Mouse (Mus musculus) limb, embryonic 14.5 days (tissue): ENCODE data around the gene Bora. TPM values are rescaled to one million over a fixed set of nuclear protein-coding genes. Genes with fewer than 3 reads are reported as not detected.

Source experiments
- ATAC-seq: fragments of 200-750 bp; cut with Nextera tagmentation; 2 replicates; pipeline ENCODE4 v1.8.0; 2017; ENCODE audit warnings: low read depth, moderate number of reproducible peaks, moderate TSS enrichment; ENCODE audit not compliant: low FRiP score
- DNase-seq: peaks from one replicate; pipeline ENCODE4 v3.0.0-alpha.2; 2015; ENCODE audit warnings: low spot score
- H3K27ac ChIP-seq: fragments of 300-500 bp; sonication (generic); replicated peaks from 2 replicates; pipeline ENCODE4 v1.5.1; 2014; ENCODE audit warnings: low read depth, mild to moderate bottlenecking, low read length, moderate library complexity, mixed read lengths
- H3K27me3 ChIP-seq: fragments of 300-500 bp; sonication (generic); 2 replicates; pipeline ENCODE4 v1.6.1; 2014; ENCODE audit warnings: low read length, mixed read lengths; ENCODE audit not compliant: control insufficient read depth, insufficient read depth
- H3K36me3 ChIP-seq: fragments of 300-500 bp; sonication (generic); 2 replicates; pipeline ENCODE4 v1.6.1; 2014; ENCODE audit warnings: mild to moderate bottlenecking, low read length, moderate library complexity, mixed read lengths; ENCODE audit not compliant: control insufficient read depth, insufficient read depth
- H3K4me1 ChIP-seq: fragments of 300-500 bp; sonication (generic); 2 replicates; pipeline ENCODE4 v1.6.1; 2014; ENCODE audit warnings: antibody characterized with exemption, low read length, mixed read lengths; ENCODE audit not compliant: control insufficient read depth, insufficient read depth
- H3K4me2 ChIP-seq: fragments of 300-500 bp; sonication (generic); replicated peaks from 2 replicates; pipeline ENCODE4 v1.6.1; 2014; ENCODE audit warnings: low read depth, mild to moderate bottlenecking, low read length, moderate library complexity; ENCODE audit not compliant: severe bottlenecking
- H3K4me3 ChIP-seq: fragments of 300-500 bp; sonication (generic); replicated peaks from 2 replicates; pipeline ENCODE4 v1.5.1; 2014; ENCODE audit warnings: low read length
- H3K9ac ChIP-seq: fragments of 300-500 bp; sonication (generic); 2 replicates; pipeline ENCODE4 v1.6.1; 2014; ENCODE audit warnings: mild to moderate bottlenecking, low read depth, low read length, moderate library complexity; ENCODE audit not compliant: severe bottlenecking
- H3K9me3 ChIP-seq: fragments of 300-500 bp; sonication (generic); 2 replicates; pipeline ENCODE4 v1.6.1; 2016; ENCODE audit warnings: low read length; ENCODE audit not compliant: control insufficient read depth
- POLR2A ChIP-seq: fragments of 200-500 bp; IDR thresholded peaks from 2 replicates; pipeline ENCODE4 v1.8.0; 2012; ENCODE audit warnings: inconsistent platforms, mild to moderate bottlenecking, moderate library complexity, borderline replicate concordance; ENCODE audit not compliant: insufficient read depth, insufficient read length; ENCODE audit errors: extremely low read depth
- WGBS: fragments of 180-500 bp; shearing (Covaris S2); extraction: QIAGEN DNeasy Blood & Tissue Kit; methylation state at CpG from one replicate; pipeline ENCODE4 v1.1.7; 2014; 5-methylcytosine and 5-hydroxymethylcytosine counted together
- polyA plus RNA-seq, 2 experiments: library from polyadenylated mRNA; depleted of rRNA in 1 of 2; stranded (reverse) in 1 of 2; unstranded in 1 of 2; fragments of >200 nt; fragmentation: Nextera tagmentation in 1 of 2; extraction: Ambion mirVana in 1 of 2; gene quantifications; 2 replicates each; pipeline versions ENCODE4 v1.2.1 to v1.2.3; 2012 to 2014

The Bora gene
- polyA plus RNA-seq (2012; rRNA removed) (30.4 and 33.3 TPM in 2 replicates), polyA plus RNA-seq (2014; fragmentation: Nextera tagmentation; extraction: Ambion mirVana) (45.5 and 48.6 TPM in 2 replicates)

DNA sequence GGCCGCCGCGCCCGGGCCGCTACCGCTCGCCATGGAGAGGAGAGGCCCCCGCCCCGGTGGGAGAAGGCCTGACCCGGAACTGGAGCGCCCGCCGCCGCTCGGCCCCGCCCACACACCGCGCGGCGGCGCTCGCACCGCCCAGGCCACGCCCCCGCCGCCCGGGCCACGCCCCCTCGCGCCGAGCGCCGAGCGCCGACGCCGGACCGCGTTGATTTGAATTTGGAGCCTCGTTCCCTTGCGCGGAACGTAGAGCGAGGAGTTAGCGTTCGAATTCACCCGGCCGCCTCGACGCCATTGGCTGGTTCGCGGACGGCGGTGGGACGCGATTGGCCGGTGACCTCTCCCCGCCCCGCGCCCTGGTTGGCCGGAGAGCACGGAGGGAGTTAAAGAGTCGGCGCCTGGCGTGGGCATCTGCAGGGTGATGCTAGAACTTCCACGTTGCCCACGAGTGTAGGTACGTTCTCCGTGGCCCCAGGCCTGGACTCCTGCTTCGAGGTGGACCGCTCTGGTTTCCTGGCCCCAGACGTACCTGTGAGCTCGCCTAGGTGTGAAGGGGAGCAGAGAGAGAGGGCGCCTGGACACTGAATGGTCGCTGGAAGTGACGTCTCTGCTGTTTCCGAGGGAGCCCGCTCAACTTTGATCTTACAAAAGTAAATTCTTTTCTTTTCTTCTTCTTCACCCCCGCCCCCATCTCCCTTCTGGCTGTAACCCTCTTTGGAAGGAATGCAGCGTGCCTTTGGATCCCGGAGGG is at the start of gene Bora, which contains the start of gene Mzt1:
Bora (plus strand) TSS at position 192 of the 751 bp plus-strand sequence.
Mzt1 (minus strand) TSS at position 104 of the 751 bp plus-strand sequence.
- WGBS = 0% methylated on average over 56 of the region's 81 CpGs
- H3K9ac ChIP-seq = peak within 1 kb of the TSS; percentile 95
- TF ChIP-seq POLR2A = peak; percentile 60; the same call in 1 of the 2 replicates
- peaks cover 10% of the 10 kb centered on the region; the same call in 1 of the 2 replicates for H3K36me3 ChIP-seq
- no peaks in the 10 kb centered on the region for H3K27me3 ChIP-seq
- peaks cover 14% of the 10 kb centered on the region for H3K4me1 ChIP-seq
- DNase-seq (peak; percentile 95), ATAC-seq (peak; percentile 95)
- peak within 1 kb of the TSS; percentile 98 for H3K4me3 ChIP-seq
- H3K9me3 ChIP-seq = no peaks in the 10 kb centered on the region
- peak within 1 kb of the TSS; percentile 91 for H3K27ac ChIP-seq
- peak within 1 kb of the TSS; percentile 68 for H3K4me2 ChIP-seq

DNA sequence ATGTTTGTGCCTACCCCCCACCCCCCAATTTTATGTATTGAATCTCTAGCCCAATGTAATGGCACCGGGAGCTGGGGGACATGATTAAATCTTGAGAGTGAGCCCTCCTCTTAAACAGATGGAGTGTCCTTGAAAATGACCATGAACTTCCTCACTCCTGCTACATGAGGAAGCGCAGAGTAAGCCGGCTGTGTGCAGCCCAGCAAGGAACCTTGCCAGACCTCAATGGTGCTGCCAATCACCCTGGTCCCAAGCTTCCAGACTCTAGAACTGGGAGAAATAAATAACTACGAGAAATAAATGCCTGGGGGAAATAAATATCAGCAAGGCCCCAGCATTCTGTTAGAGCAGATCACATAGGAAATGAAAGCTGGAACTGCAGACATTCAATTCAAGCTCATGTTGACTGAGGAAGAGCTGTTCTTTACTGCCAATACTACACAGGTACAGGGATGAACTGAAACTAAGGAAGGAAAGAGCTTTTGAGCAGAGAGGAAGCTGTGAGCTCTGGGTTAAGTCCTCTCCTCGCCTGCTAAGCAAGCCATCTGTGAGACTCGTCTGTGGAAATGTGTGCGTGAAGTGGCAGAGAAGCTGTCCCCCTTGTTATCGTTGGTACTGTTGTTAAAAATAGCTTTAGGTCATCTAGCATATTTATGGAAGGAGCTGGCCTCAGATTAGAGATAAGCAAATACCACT is 35.6 kb upstream of the Bora start:
- H3K9ac ChIP-seq = no peak overlapping the region
- WGBS = 59% methylated on average over 8 of the region's 8 CpGs
- no peaks in the 10 kb centered on the region for H3K27me3 ChIP-seq
- H3K4me3 ChIP-seq = no peak overlapping the region
- no peak for TF ChIP-seq POLR2A
- ATAC-seq (no peak), DNase-seq (no peak)
- H3K36me3 ChIP-seq = no peaks in the 10 kb centered on the region
- H3K4me2 ChIP-seq = no peak overlapping the region
- H3K27ac ChIP-seq = no peak overlapping the region
- H3K4me1 ChIP-seq = no peaks in the 10 kb centered on the region; the same call in 1 of the 2 replicates
- H3K9me3 ChIP-seq = no peaks in the 10 kb centered on the region

DNA sequence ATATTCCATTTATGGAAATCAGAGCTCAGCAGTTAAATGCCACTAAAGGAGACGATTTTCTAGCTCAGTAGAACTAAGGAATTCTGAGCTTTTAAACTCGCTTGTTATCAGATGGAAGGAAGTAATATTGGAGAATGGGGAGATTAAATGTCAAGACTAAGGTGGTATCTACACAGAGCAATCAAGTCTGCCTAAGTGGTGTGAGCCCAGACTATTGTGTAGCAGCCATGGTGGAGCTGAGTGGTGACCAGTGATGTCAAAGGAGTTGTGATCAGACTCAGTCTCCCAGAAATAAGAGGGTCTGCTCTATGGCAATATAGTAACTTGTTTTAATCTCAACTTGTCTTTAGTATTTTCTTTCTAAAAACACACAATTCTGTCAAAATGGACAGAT is 35.1 kb upstream of the Bora start:
- no peak overlapping the region for H3K9ac ChIP-seq
- no peak for TF ChIP-seq POLR2A
- H3K27ac ChIP-seq = no peak overlapping the region
- ATAC-seq (no peak), DNase-seq (no peak)
- H3K9me3 ChIP-seq = no peaks in the 10 kb centered on the region
- no peaks in the 10 kb centered on the region for H3K27me3 ChIP-seq
- H3K4me2 ChIP-seq = no peak overlapping the region
- no peak overlapping the region for H3K4me3 ChIP-seq
- WGBS = 54% methylated on average over 2 of the region's 2 CpGs
- H3K4me1 ChIP-seq = no peaks in the 10 kb centered on the region; the same call in 1 of the 2 replicates
- H3K36me3 ChIP-seq = no peaks in the 10 kb centered on the region

DNA sequence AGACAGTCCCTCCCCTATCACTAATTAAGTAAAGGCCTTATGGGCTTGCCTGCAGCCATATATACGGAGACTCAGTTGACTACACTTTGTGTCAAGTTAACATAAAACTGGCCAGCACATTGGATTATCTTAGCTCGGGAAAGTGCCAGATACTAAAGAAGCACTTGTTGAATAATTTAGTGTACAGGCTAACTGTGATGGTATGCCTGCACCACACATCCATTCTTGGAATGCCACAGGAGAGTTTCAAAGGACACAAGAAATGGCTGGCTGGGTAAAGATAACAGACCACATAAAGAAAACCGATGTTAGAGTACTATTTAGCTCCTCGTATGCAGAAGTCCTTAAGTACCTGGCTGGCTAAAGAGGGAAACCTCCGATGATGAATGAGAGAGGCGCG is 27.3 kb upstream of the Bora start:
- Histone ChIP-seq H3K36me3 (no peaks in the 10 kb centered on the region), H3K4me2 (no peak overlapping the region), H3K4me1 (no peaks in the 10 kb centered on the region; the same call in 1 of the 2 replicates), H3K27ac (no peak overlapping the region), H3K4me3 (no peak overlapping the region), H3K9me3 (no peaks in the 10 kb centered on the region), H3K9ac (no peak overlapping the region), H3K27me3 (no peaks in the 10 kb centered on the region)
- no peak for DNase-seq
- no peak for ATAC-seq
- TF ChIP-seq POLR2A = no peak
- WGBS = 81% methylated on average over 7 of the region's 7 CpGs

DNA sequence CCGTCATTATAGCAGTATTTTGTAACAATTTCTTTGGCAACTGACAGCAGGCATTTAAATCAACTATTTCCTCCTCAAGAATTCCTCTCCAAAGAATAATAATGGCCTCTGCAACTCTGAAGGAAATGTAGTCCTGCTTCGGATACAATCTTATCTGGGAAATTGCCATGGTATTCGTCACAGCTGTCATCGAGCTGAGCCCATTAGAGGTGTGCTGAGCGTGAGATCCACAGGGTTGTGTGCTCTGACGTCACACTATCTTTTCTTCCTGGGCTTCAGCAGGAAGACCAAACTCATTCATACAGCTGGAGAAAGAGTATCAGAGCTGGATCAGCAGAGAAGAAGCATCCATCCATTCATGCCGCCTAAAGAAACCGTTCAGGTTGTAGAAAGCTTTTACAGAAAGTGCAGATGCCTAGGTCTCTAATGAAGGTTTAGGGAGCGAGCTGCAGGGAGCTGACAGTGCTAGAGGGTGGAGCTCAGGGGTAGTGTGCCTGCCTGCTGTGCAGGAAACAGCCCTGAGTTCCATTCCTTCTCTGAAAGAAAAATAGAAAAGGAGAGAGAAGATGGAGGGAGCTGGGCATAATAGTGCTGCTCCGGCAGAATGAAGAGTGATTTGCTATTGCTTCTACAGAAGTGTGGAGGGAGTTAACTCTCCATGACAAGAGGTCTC is 26.8 kb upstream of the Bora start:
- H3K9me3 ChIP-seq = no peaks in the 10 kb centered on the region
- no peak overlapping the region for H3K27ac ChIP-seq
- ATAC-seq = no peak
- 51% methylated on average over 10 of the region's 10 CpGs for WGBS
- no peaks in the 10 kb centered on the region for H3K36me3 ChIP-seq
- H3K4me2 ChIP-seq = no peak overlapping the region
- no peak overlapping the region for H3K4me3 ChIP-seq
- H3K27me3 ChIP-seq = no peaks in the 10 kb centered on the region
- no peak for TF ChIP-seq POLR2A
- H3K9ac ChIP-seq = no peak overlapping the region
- no peak for DNase-seq
- no peaks in the 10 kb centered on the region; the same call in 1 of the 2 replicates for H3K4me1 ChIP-seq
